Mouse (Mus musculus) ES-Bruce4 (cell line): Measurements from ENCODE around the gene Srpk1.

Experiments used
- CTCF ChIP-seq: IDR thresholded peaks from one replicate; pipeline ENCODE4 v1.8.1; 2011; ENCODE audit warnings: low read depth, low read length
- POLR2A ChIP-seq: IDR thresholded peaks from one replicate; pipeline ENCODE4 v1.8.1; 2011; ENCODE audit warnings: low read length; ENCODE audit not compliant: insufficient read depth

DNA sequence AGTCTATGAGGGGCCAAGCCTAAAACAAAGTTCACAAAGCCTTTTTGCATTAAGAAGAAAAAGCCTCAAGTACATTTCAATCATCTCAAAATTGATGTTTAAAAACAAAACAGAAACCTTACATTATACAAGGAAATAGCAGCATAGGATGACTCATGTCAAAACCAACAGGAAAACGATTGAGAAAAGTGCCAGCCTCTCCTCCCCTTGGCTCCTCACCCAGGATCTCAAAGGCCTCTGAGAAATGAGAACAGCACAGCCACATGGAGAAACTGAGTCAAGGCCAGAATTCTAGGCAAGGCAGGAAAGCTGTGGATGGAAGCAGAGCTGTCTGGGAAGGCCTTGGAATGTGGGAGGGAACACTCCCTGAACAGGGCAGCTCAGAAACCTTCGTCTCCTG, 33.9 kb downstream of the Srpk1 start:
- no peak for TF ChIP-seq POLR2A
- TF ChIP-seq CTCF: no peak
